Mouse (Mus musculus) brown adipose tissue, adult 24 weeks (tissue): ENCODE results near the gene Gpr107. TPM values are rescaled to one million over a fixed set of nuclear protein-coding genes. Genes with fewer than 3 reads are reported as not detected.

Experiments
- H3K27ac ChIP-seq: fragments of 200-500 bp; replicated peaks from 2 replicates; pipeline ENCODE4 v1.5.1; 2012; ENCODE audit warnings: low read depth, mild to moderate bottlenecking, low read length
- H3K4me1 ChIP-seq: fragments of 200-500 bp; 2 replicates; pipeline ENCODE4 v1.6.1; 2012; ENCODE audit warnings: low read length, mixed read lengths; ENCODE audit not compliant: control insufficient read depth, insufficient read depth, insufficient read length
- H3K4me3 ChIP-seq: fragments of 200-500 bp; 2 replicates; pipeline ENCODE4 v1.5.1; 2012; ENCODE audit warnings: low read depth, mild to moderate bottlenecking, low read length, moderate library complexity; ENCODE audit not compliant: insufficient read depth
- polyA plus RNA-seq: library from polyadenylated mRNA; stranded (reverse); fragments of >200 nt; gene quantifications from 2 replicates; pipeline ENCODE4 v1.2.4, GENCODE M21; 2012; ENCODE audit not compliant: missing spikeins, insufficient read depth, insufficient read length

The Gpr107 gene
- polyA plus RNA-seq, 1 experiment: 11.9 TPM

GRCm38 (mm10) chr2:31119795-31120194 is 32.3 kb upstream of the Gpr107 start:
- H3K27ac ChIP-seq: no peak overlapping the region
- H3K4me1 ChIP-seq: peaks cover 20% of the 10 kb centered on the region

GRCm38 (mm10) chr2:31121131-31121693 is 30.9 kb upstream of the Gpr107 start:
- Histone ChIP-seq H3K27ac (no peak overlapping the region), H3K4me3 (no peak overlapping the region), H3K4me1 (peaks cover 9% of the 10 kb centered on the region)

More at GRCm38 (mm10) chr2:31119795-31120194, 32.3 kb upstream of the Gpr107 start:
- H3K4me3 ChIP-seq: no peak overlapping the region

GRCm38 (mm10) chr2:31122806-31123205 is 29.3 kb upstream of the Gpr107 start:
- Histone ChIP-seq H3K27ac (no peak overlapping the region), H3K4me1 (peaks cover 10% of the 10 kb centered on the region), H3K4me3 (no peak overlapping the region)

- Histone ChIP-seq H3K4me3 (no peak overlapping the region), H3K4me1 (peaks cover 10% of the 10 kb centered on the region), H3K27ac (no peak overlapping the region)
Measured at GRCm38 (mm10) chr2:31123493-31123892, 28.6 kb upstream of the Gpr107 start.

GRCm38 (mm10) chr2:31124694-31125093 is 27.4 kb upstream of the Gpr107 start:
- H3K27ac ChIP-seq: no peak overlapping the region
- no peak overlapping the region for H3K4me3 ChIP-seq
- peaks cover 7% of the 10 kb centered on the region for H3K4me1 ChIP-seq

- no peak overlapping the region for H3K27ac ChIP-seq
- no peak overlapping the region for H3K4me3 ChIP-seq
- peaks cover 11% of the 10 kb centered on the region for H3K4me1 ChIP-seq
Measured at GRCm38 (mm10) chr2:31125156-31125555, 27.0 kb upstream of the Gpr107 start.

- Histone ChIP-seq H3K4me1 (peaks cover 19% of the 10 kb centered on the region), H3K4me3 (no peak overlapping the region), H3K27ac (no peak overlapping the region)
Measured at GRCm38 (mm10) chr2:31126048-31126447, 26.1 kb upstream of the Gpr107 start.

GRCm38 (mm10) chr2:31127219-31127618 is 24.9 kb upstream of the Gpr107 start:
- H3K27ac ChIP-seq: peak overlapping the region; percentile 35; the same call in 1 of the 2 replicates

GRCm38 (mm10) chr2:31127899-31128298 is 24.2 kb upstream of the Gpr107 start:
- Histone ChIP-seq H3K4me1 (peaks cover 29% of the 10 kb centered on the region), H3K4me3 (no peak overlapping the region), H3K27ac (peak overlapping the region; percentile 82)

More at GRCm38 (mm10) chr2:31127219-31127618, 24.9 kb upstream of the Gpr107 start:
- H3K4me3 ChIP-seq: no peak overlapping the region
- peaks cover 22% of the 10 kb centered on the region for H3K4me1 ChIP-seq

GRCm38 (mm10) chr2:31129742-31130518 is 22.2 kb upstream of the Gpr107 start:
- H3K4me3 ChIP-seq: no peak overlapping the region
- no peak overlapping the region for H3K27ac ChIP-seq
- peaks cover 25% of the 10 kb centered on the region for H3K4me1 ChIP-seq

GRCm38 (mm10) chr2:31130815-31131299 is 21.3 kb upstream of the Gpr107 start:
- H3K27ac ChIP-seq: no peak overlapping the region
- peaks cover 29% of the 10 kb centered on the region for H3K4me1 ChIP-seq
- no peak overlapping the region for H3K4me3 ChIP-seq

GRCm38 (mm10) chr2:31132682-31133081 is 19.4 kb upstream of the Gpr107 start:
- Histone ChIP-seq H3K4me1 (peaks cover 32% of the 10 kb centered on the region), H3K4me3 (no peak overlapping the region), H3K27ac (no peak overlapping the region)

- Histone ChIP-seq H3K4me3 (no peak overlapping the region), H3K4me1 (peaks cover 32% of the 10 kb centered on the region), H3K27ac (no peak overlapping the region)
Measured at GRCm38 (mm10) chr2:31133981-31134380, 18.1 kb upstream of the Gpr107 start.

- H3K4me3 ChIP-seq: no peak overlapping the region
- H3K4me1 ChIP-seq: peaks cover 23% of the 10 kb centered on the region
- H3K27ac ChIP-seq: peak overlapping the region; percentile 33; the same call in 1 of the 2 replicates
Measured at GRCm38 (mm10) chr2:31135512-31135931, 16.6 kb upstream of the Gpr107 start.

GRCm38 (mm10) chr2:31136338-31136737 is 15.8 kb upstream of the Gpr107 start:
- Histone ChIP-seq H3K27ac (no peak overlapping the region), H3K4me1 (peaks cover 17% of the 10 kb centered on the region), H3K4me3 (no peak overlapping the region)
